Mouse (Mus musculus): Measurements from ENCODE around the gene Sost. TPM values are rescaled to one million over a fixed set of nuclear protein-coding genes. Genes with fewer than 3 reads are reported as not detected.

Sost gene
- polyA plus RNA-seq, 1 experiment, result 0.25 TPM

DNA sequence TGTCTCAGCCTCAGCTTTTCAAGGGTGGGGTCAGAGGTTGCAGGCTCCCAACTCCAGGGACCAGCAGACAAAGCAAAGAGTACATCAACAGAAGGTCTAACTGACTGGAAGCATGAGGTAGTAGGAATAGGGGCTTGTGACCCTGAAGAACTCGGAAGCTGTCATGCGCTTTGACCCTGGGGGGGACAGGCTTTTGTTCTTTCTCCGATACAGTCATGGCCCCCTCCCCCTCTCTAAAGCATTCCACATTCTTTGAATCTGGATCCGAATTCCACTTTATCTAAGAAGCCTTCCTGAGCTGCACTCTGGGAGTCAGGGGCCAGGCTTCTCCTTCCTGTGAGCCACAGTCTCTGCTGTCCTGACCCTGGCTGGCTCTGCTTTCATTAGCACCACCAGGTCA, 34.8 kb downstream of the Sost start:
- Histone ChIP-seq H3K27me3 (ENCODE audit: control insufficient read depth, insufficient read depth, insufficient read length) (peaks cover 24% of the 10 kb centered on the region), H3K4me3 (no peak overlapping the region), H3K4me2 (ENCODE audit: low read depth) (no peak overlapping the region), H3K36me3 (ENCODE audit: control insufficient read depth, insufficient read depth) (no peaks in the 10 kb centered on the region), H3K79me2 (ENCODE audit: control insufficient read depth, insufficient read depth) (no peaks in the 10 kb centered on the region), H3ac (ENCODE audit: control insufficient read depth, insufficient read length) (no peak overlapping the region)
- TF ChIP-seq MYOG (IDR thresholded peaks at IDR 0.05; ENCODE audit: control insufficient read depth in 1 of 3, insufficient read depth in 1 of 3, insufficient read length in 2 of 3, low read depth in 2 of 3) (no peak), MAX (IDR thresholded peaks at IDR 0.05; ENCODE audit: low read depth) (no peak), USF1 (IDR thresholded peaks at IDR 0.05; ENCODE audit: low read depth) (no peak), POLR2AphosphoS2 (IDR thresholded peaks at IDR 0.05; ENCODE audit: insufficient read length, low read depth) (no peak), E2F4 (IDR thresholded peaks at IDR 0.05; ENCODE audit: insufficient read depth) (no peak), REST (IDR thresholded peaks at IDR 0.05; ENCODE audit: insufficient read depth, insufficient read length) (no peak), CEBPB (IDR thresholded peaks at IDR 0.05; ENCODE audit: insufficient read depth, poor library complexity, severe bottlenecking) (no peak), SRF (IDR thresholded peaks at IDR 0.05; ENCODE audit: control insufficient read depth, insufficient read length, low read depth) (no peak), POLR2A (IDR thresholded peaks at IDR 0.05; ENCODE audit: insufficient read length, low read depth) (no peak), TCF12 (IDR thresholded peaks at IDR 0.05; ENCODE audit: insufficient read depth, poor library complexity, severe bottlenecking) (no peak), TCF3 (IDR thresholded peaks at IDR 0.05; ENCODE audit: insufficient read length, low read depth) (no peak), MYOD1 (IDR thresholded peaks at IDR 0.05; ENCODE audit: control insufficient read depth in 1 of 3, insufficient read length in 2 of 3, low read depth in 2 of 3) (no peak)

GRCm38 (mm10) chr11:101928030-101928762, 38.6 kb downstream of the Sost start:
- Histone ChIP-seq H3ac (ENCODE audit: control insufficient read depth, insufficient read length) (no peak overlapping the region), H3K27me3 (ENCODE audit: control insufficient read depth, insufficient read depth, insufficient read length) (peaks cover 5% of the 10 kb centered on the region), H3K4me2 (ENCODE audit: low read depth) (no peak overlapping the region), H3K4me3 (no peak overlapping the region), H3K79me2 (ENCODE audit: control insufficient read depth, insufficient read depth) (no peaks in the 10 kb centered on the region), H3K36me3 (ENCODE audit: control insufficient read depth, insufficient read depth) (no peaks in the 10 kb centered on the region)
- TF ChIP-seq POLR2AphosphoS2 (IDR thresholded peaks at IDR 0.05; ENCODE audit: insufficient read length, low read depth) (no peak), MYOG (IDR thresholded peaks at IDR 0.05; ENCODE audit: control insufficient read depth in 1 of 3, insufficient read depth in 1 of 3, insufficient read length in 2 of 3, low read depth in 2 of 3) (no peak), POLR2A (IDR thresholded peaks at IDR 0.05; ENCODE audit: insufficient read length, low read depth) (no peak), REST (IDR thresholded peaks at IDR 0.05; ENCODE audit: insufficient read depth, insufficient read length) (no peak), USF1 (IDR thresholded peaks at IDR 0.05; ENCODE audit: low read depth) (no peak)

DNA sequence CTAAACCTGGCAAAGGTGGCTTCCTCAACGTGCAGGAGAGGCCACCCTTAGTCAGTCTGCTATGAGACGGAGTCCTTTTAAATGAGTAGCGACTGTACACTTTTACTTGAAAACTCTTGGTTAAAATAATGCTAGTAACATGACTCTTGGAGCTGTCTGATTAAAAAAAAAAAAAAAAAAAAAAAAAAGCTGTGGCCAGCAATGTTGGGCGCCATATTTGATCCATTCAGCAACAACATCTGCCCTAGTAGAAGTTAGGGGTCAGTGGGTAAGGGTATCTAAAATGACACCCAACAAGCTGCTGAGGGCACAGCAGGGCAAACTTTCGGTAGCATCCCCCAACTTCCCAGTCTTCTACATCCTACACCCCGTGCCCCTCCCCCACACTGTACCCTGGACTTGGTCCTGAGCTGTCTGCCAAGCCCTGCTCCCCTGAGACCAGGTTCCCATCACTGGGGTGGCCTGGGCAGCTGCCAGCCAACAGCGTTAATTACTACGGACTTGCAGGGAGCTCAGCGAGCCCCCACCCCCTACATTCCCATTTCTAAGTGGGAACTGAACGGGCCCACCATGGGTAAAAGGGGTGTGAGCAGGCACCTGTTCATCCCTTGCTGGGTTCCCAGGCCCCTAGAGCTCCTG, 39.7 kb downstream of the Sost start:
- Histone ChIP-seq H3K27me3 (ENCODE audit: control insufficient read depth, insufficient read depth, insufficient read length) (peaks cover 1% of the 10 kb centered on the region), H3K79me2 (ENCODE audit: control insufficient read depth, insufficient read depth) (no peaks in the 10 kb centered on the region), H3ac (ENCODE audit: control insufficient read depth, insufficient read length) (no peak overlapping the region), H3K36me3 (ENCODE audit: control insufficient read depth, insufficient read depth) (no peaks in the 10 kb centered on the region), H3K4me3 (no peak overlapping the region), H3K4me2 (ENCODE audit: low read depth) (no peak overlapping the region)
- no peak for TF ChIP-seq CEBPB (IDR thresholded peaks at IDR 0.05; ENCODE audit: insufficient read depth, poor library complexity, severe bottlenecking)
- TF ChIP-seq MYOD1 (IDR thresholded peaks at IDR 0.05; ENCODE audit: control insufficient read depth in 1 of 3, insufficient read length in 2 of 3, low read depth in 2 of 3), result no peak
- TF ChIP-seq MYOG (IDR thresholded peaks at IDR 0.05; ENCODE audit: control insufficient read depth in 1 of 3, insufficient read depth in 1 of 3, insufficient read length in 2 of 3, low read depth in 2 of 3), result no peak
- TF ChIP-seq POLR2AphosphoS2 (IDR thresholded peaks at IDR 0.05; ENCODE audit: insufficient read length, low read depth), result no peak
- TF ChIP-seq SRF (IDR thresholded peaks at IDR 0.05; ENCODE audit: control insufficient read depth, insufficient read length, low read depth), result no peak
- TF ChIP-seq POLR2A (IDR thresholded peaks at IDR 0.05; ENCODE audit: insufficient read length, low read depth), result no peak
- no peak for TF ChIP-seq TCF3 (IDR thresholded peaks at IDR 0.05; ENCODE audit: insufficient read length, low read depth)
- no peak for TF ChIP-seq E2F4 (IDR thresholded peaks at IDR 0.05; ENCODE audit: insufficient read depth)
- TF ChIP-seq REST (IDR thresholded peaks at IDR 0.05; ENCODE audit: insufficient read depth, insufficient read length), result no peak

- H3K4me3 ChIP-seq, result no peak overlapping the region
- no peak for TF ChIP-seq E2F4 (IDR thresholded peaks at IDR 0.05; ENCODE audit: insufficient read depth)
- TF ChIP-seq SRF (IDR thresholded peaks at IDR 0.05; ENCODE audit: control insufficient read depth, insufficient read length, low read depth), result no peak
- no peak for TF ChIP-seq POLR2A (IDR thresholded peaks at IDR 0.05; ENCODE audit: insufficient read length, low read depth)
- no peak for TF ChIP-seq CEBPB (IDR thresholded peaks at IDR 0.05; ENCODE audit: insufficient read depth, poor library complexity, severe bottlenecking)
- TF ChIP-seq MAX (IDR thresholded peaks at IDR 0.05; ENCODE audit: low read depth), result no peak
- TF ChIP-seq REST (IDR thresholded peaks at IDR 0.05; ENCODE audit: insufficient read depth, insufficient read length), result no peak
- no peak for TF ChIP-seq TCF12 (IDR thresholded peaks at IDR 0.05; ENCODE audit: insufficient read depth, poor library complexity, severe bottlenecking)
- TF ChIP-seq MYOD1 (IDR thresholded peaks at IDR 0.05; ENCODE audit: control insufficient read depth in 1 of 3, insufficient read length in 2 of 3, low read depth in 2 of 3), result no peak
- H3K27me3 ChIP-seq (ENCODE audit: control insufficient read depth, insufficient read depth, insufficient read length), result no peaks in the 10 kb centered on the region
- no peaks in the 10 kb centered on the region for H3K79me2 ChIP-seq (ENCODE audit: control insufficient read depth, insufficient read depth)
- H3K36me3 ChIP-seq (ENCODE audit: control insufficient read depth, insufficient read depth), result no peaks in the 10 kb centered on the region
- H3ac ChIP-seq (ENCODE audit: control insufficient read depth, insufficient read length), result no peak overlapping the region
- no peak overlapping the region for H3K4me2 ChIP-seq (ENCODE audit: low read depth)
Observed at GRCm38 (mm10) chr11:101925636-101926035, 41.2 kb downstream of the Sost start.
